Mouse (Mus musculus): ENCODE results near the gene Olfr1308. TPM values are rescaled to one million over a fixed set of nuclear protein-coding genes. Genes with fewer than 3 reads are reported as not detected.

Gene Olfr1308
- total RNA-seq (2021): not detected
- long read RNA-seq, experiment 1: 0 reads
- long read RNA-seq, experiment 2: 0 reads

DNA sequence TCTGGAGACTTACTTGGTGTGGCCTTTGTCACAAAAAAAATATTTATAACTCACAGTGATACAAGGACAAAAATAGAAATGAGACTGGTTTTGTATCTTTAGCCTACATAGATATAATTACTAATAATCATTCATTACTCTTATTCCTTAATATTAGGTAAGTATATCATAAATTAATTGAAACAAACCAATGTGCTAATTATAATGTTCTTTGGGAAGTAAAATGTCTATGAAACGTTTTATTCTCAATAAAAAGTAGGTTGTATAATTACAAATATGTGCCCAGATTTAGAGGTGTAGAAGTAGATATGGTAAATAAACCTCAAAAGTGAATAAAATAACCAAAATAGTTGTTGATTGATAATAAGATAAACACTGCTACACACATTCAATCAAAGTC, at the start of gene Olfr1308:
TSS of gene Olfr1308 (minus strand) at position 101 of the 400 bp plus-strand sequence.
- no peak for DNase-seq (ENCODE audit: low spot score in 2 of 2)

DNA sequence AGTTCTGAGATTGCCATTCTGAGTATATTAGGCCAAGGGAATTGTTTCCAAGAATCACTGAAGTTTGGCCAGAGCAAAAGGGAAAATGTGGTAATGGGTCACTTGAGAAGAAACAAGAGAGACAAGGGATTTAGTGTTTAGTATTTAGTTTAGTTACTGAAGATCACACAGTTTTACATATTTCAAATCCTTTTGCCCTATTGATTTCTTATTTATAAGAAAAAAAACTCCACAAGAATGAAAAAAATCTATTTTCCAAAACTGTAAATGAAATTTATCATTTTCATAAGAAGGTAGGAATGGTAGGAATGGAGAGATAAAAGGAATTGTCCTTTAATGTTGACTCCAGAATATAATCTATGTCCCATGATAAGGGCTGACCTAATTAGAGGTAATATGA, 47.9 kb upstream of the Olfr1308 start, which contains the start of gene Olfr1310:
TSS of gene Olfr1310 (minus strand) at position 101 of the 400 bp plus-strand sequence.
- no peak for DNase-seq (ENCODE audit: low spot score in 2 of 2)

DNA sequence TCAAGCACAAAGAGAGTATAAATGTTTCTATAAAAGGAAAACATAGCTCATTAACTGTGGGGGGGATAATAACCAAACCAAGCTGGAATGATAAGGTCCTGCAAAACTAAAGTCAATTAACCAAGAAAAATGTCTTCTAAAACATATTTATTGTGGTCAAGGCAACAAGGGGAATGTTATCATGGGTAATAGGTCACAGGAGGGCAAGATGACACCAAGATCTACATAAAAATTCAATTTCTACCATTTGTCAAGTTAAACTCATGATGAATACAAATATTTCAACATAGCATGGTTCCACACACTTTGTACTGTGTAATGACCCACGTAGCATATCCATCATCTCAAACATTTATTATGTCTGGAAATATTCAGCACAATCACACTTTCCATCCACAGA, 25.4 kb upstream of the Olfr1308 start, which contains the start of gene Olfr1309:
TSS of gene Olfr1309 (minus strand) at position 101 of the 400 bp plus-strand sequence.
- no peak for DNase-seq (ENCODE audit: low spot score in 2 of 2)

DNA sequence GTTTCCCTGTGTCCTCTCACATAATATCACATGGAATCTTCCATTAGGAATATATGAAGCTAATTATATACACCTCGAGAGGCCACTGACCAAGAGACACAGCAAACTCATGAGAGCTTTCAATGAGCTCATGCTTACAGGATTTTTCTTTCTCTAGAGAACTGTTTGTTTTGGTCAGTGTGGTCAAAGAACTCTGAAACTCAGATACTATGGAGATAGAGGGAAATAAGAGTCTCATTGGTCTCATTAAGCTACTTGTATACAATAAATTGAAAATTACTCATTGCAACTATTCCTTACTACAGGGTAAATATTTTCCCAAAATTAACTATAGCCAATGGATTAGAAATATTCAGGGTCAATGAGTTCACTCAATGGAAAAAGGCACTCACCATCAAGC, 15.4 kb downstream of the Olfr1308 start, which contains the start of gene Olfr1307:
TSS of gene Olfr1307 (minus strand) at position 101 of the 400 bp plus-strand sequence.
- no peak for DNase-seq (ENCODE audit: low spot score in 2 of 2)

DNA sequence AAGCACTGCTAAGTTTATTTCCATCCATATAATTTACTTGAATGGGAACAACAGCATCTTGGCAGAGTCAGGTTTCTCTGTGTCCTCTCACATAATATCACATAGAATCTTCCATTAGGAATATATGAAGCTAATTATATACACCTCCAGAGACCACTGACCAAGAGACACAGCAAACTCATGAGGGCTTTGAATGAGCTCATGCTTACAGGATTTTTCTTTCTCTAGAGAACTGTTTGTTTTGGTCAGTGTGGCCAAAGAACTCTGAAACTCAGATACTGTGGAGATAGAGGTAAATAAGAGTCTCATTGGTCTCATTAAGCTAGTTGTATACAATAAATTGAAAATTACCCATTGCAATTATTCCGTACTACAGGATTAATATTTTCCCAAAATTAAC, 48.6 kb downstream of the Olfr1308 start, which contains the start of gene Olfr1306:
TSS of gene Olfr1306 (minus strand) at position 101 of the 400 bp plus-strand sequence.
- DNase-seq (ENCODE audit: low spot score in 2 of 2): no peak

Other genes starting within 250 kb of the Olfr1308 start
- gene Olfr1301, start 213.9 kb downstream of the Olfr1308 start, total RNA-seq (2021): not detected
- gene Olfr1302, start 187.5 kb downstream of the Olfr1308 start, total RNA-seq (2021): not detected
- not detected for gene Olfr1303, start 144.6 kb downstream of the Olfr1308 start, total RNA-seq (2021)
- gene Olfr1305, start 87.8 kb downstream of the Olfr1308 start, total RNA-seq (2021): not detected
- gene Olfr1306, start 48.7 kb downstream of the Olfr1308 start, total RNA-seq (2021): not detected
- under 1 TPM; 0.05 to 0.07 TPM for gene Olfr1307, start 15.5 kb downstream of the Olfr1308 start, total RNA-seq (2021)
- gene Olfr1309, start 25.3 kb upstream of the Olfr1308 start, total RNA-seq (2021): not detected
- not detected for gene Olfr1310, start 47.8 kb upstream of the Olfr1308 start, total RNA-seq (2021)
- not detected for gene Olfr1311, start 59.5 kb upstream of the Olfr1308 start, total RNA-seq (2021)
- not detected for gene Olfr1312, start 85.3 kb upstream of the Olfr1308 start, total RNA-seq (2021)
- gene Olfr1313, start 112.9 kb upstream of the Olfr1308 start, total RNA-seq (2021): not detected
- not detected for gene Olfr1314, start 131.8 kb upstream of the Olfr1308 start, total RNA-seq (2021)
- not detected for gene Olfr1315-ps1, start 150.5 kb upstream of the Olfr1308 start, total RNA-seq (2021)
- gene Olfr1316, start 170.0 kb upstream of the Olfr1308 start, total RNA-seq (2021): not detected
- not detected for gene Olfr1317, start 175.4 kb upstream of the Olfr1308 start, total RNA-seq (2021)
- not detected for gene Olfr1318, start 189.3 kb upstream of the Olfr1308 start, total RNA-seq (2021)